Mouse (Mus musculus) hindbrain, embryonic 16.5 days (tissue): ENCODE measurements around the gene Sugct. TPM values are rescaled to one million over a fixed set of nuclear protein-coding genes. Genes with fewer than 3 reads are reported as not detected.

Source experiments
- ATAC-seq: fragments of 200-750 bp; cut with Nextera tagmentation; 2 replicates; pipeline ENCODE4 v1.8.0; 2017; ENCODE audit warnings: moderate TSS enrichment, moderate library complexity
- H3K27ac ChIP-seq: fragments of 300-500 bp; sonication (generic); 2 replicates; pipeline ENCODE4 v1.5.1; 2014; ENCODE audit warnings: low read depth, mild to moderate bottlenecking, control low read depth, low read length, moderate library complexity
- H3K27me3 ChIP-seq: fragments of 300-500 bp; sonication (generic); replicated peaks from 2 replicates; pipeline ENCODE4 v1.6.1; 2014; ENCODE audit warnings: low read length; ENCODE audit not compliant: control insufficient read depth, insufficient read depth
- H3K36me3 ChIP-seq: fragments of 300-500 bp; sonication (generic); 2 replicates; pipeline ENCODE4 v1.6.1; 2014; ENCODE audit warnings: mild to moderate bottlenecking, low read length, moderate library complexity, mixed read lengths; ENCODE audit not compliant: control insufficient read depth, insufficient read depth
- H3K4me1 ChIP-seq: fragments of 300-500 bp; sonication (generic); 2 replicates; pipeline ENCODE4 v1.6.1; 2014; ENCODE audit warnings: low read depth, low read length; ENCODE audit not compliant: control insufficient read depth, insufficient read depth
- H3K4me2 ChIP-seq: fragments of 300-500 bp; sonication (generic); 2 replicates; pipeline ENCODE4 v1.6.1; 2014; ENCODE audit warnings: mild to moderate bottlenecking, low read length, control low read depth, moderate library complexity
- H3K4me3 ChIP-seq: fragments of 300-500 bp; sonication (generic); 2 replicates; pipeline ENCODE4 v1.5.1; 2014; ENCODE audit warnings: mild to moderate bottlenecking, low read length, control low read depth, moderate library complexity
- H3K9ac ChIP-seq: fragments of 300-500 bp; sonication (generic); 2 replicates; pipeline ENCODE4 v1.6.1; 2014; ENCODE audit warnings: low read depth, mild to moderate bottlenecking, control low read depth, low read length, moderate library complexity
- H3K9me3 ChIP-seq: fragments of 300-500 bp; sonication (generic); 2 replicates; pipeline ENCODE4 v1.6.1; 2014; ENCODE audit warnings: mild to moderate bottlenecking, low read length, moderate library complexity; ENCODE audit not compliant: control insufficient read depth
- WGBS: fragments of 180-500 bp; shearing (Covaris S2); extraction: QIAGEN DNeasy Blood & Tissue Kit; methylation state at CpG from one replicate; pipeline ENCODE4 v1.1.7; 2014; 5-methylcytosine and 5-hydroxymethylcytosine counted together
- polyA plus RNA-seq: library from polyadenylated mRNA; unstranded; fragments of >200 nt; fragmentation: Nextera tagmentation; extraction: Ambion mirVana; gene quantifications from 2 replicates; pipeline ENCODE4 v1.2.1, GENCODE M21; 2015

The Sugct gene
- polyA plus RNA-seq, 1 experiment from 2014 or later = 3.6 TPM

DNA sequence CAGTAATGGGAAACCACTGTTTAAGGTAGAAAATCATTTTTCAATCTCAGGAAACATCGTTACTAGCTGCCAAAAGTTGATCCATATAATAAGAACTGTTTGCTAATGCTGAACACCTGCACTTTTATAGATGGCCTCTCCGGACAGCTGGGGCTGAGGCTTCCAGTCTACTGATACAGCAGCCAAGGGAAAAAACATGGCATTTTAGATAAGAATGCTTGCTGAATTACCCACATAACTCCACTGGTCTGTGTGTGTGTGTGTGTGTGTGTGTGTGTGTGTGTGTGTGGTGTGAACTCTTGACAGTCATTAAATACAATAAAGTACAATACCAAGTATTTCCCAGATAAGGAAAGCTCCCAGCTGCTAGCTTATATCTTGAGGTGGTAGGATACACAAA is 608.8 kb downstream of the Sugct start:
- 79% methylated on average over 2 of the region's 2 CpGs for WGBS
- Histone ChIP-seq H3K4me1 (no peaks in the 10 kb centered on the region), H3K36me3 (no peaks in the 10 kb centered on the region), H3K27me3 (no peaks in the 10 kb centered on the region), H3K27ac (no peak overlapping the region), H3K9ac (no peak overlapping the region), H3K4me2 (no peak overlapping the region), H3K4me3 (no peak overlapping the region), H3K9me3 (no peaks in the 10 kb centered on the region)
- no peak for ATAC-seq

DNA sequence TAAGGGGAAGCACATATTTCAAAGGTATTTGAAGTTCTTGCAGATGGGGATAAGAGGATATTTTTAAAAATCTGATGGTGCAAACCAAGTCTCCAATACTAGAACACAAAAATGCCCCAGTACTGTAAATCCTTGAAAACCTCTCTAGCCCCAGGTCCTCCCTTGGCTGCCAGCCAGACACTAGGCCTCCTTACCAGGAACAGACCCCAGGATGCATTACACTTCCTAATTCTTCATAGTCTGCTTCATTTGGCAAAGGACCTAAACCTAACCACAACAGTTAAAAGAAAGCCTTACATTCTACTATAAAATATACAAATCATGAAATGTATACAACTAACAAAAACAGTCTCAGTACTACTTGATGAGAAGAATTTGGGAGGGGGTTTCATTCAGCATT is 609.2 kb downstream of the Sugct start:
- ATAC-seq = no peak
- H3K9me3 ChIP-seq = no peaks in the 10 kb centered on the region
- H3K36me3 ChIP-seq = no peaks in the 10 kb centered on the region
- no peak overlapping the region for H3K27ac ChIP-seq
- H3K4me2 ChIP-seq = no peak overlapping the region
- no peaks in the 10 kb centered on the region for H3K4me1 ChIP-seq
- H3K9ac ChIP-seq = no peak overlapping the region
- H3K27me3 ChIP-seq = no peaks in the 10 kb centered on the region
- H3K4me3 ChIP-seq = no peak overlapping the region

DNA sequence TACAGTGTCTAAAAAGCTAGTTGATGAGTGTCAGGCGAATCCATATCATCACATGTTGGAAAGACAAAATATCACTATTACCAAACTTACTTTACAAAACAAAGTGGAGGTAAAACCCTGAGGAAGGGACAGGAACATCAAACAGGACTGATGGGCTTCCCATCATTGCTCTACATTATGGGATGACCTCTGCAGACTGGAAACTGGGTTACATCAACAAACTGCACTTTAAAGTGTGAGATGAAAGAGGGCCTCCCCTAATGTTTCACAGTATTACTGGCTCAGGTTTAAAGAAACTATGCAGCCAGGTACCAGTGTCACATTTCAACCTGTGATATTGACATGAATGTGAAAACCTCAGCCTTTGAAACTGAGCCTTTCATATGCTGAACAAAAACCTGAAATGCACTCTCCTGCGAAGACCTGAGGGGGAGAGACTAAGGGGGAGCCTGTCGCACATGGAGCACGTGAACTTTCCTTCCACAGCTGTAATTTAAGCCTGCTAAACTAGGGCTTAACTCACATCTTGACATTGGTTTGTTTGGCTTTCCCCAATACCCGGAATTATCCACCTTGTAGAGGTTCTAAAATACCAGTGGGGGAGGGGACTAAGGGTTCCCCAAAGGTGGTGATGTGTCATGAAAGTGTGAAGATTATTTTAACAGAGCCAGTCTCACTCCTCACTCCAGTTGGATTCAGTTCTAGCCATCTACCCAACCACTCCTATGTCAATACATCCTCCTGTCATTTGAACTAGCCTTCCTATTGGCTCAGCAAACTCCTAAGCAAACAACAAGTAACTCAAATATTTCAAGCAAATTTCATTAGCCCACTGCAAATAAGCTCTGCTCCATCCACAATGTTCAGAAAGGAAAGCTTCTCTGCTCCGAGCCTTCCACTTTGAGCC is 610.2 kb downstream of the Sugct start:
- WGBS = 69% methylated on average over 6 of the region's 6 CpGs
- H3K4me1 ChIP-seq = no peaks in the 10 kb centered on the region
- no peaks in the 10 kb centered on the region for H3K36me3 ChIP-seq
- H3K4me3 ChIP-seq = no peak overlapping the region
- no peak for ATAC-seq
- H3K4me2 ChIP-seq = no peak overlapping the region
- no peak overlapping the region for H3K27ac ChIP-seq
- H3K27me3 ChIP-seq = no peaks in the 10 kb centered on the region
- H3K9ac ChIP-seq = no peak overlapping the region
- no peaks in the 10 kb centered on the region for H3K9me3 ChIP-seq

DNA sequence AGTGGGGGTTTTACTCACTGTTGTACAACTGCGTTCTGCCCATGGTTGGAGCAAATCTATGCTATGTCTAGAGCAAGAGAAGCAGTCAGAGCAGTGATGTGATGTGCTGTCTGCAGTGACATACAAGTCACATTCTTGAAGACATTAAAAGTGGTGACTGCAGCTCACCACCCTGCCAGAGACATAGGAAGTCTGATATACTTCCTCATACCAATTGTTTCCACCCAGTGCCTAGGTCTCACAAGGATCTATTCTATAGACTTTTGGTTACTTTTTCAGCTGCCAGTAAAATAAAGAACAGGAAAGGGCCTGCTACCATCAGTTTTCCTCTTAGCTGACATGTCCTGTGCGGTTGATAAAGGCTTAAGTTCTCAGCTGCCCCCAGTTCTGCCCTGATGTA is 613.7 kb downstream of the Sugct start:
- no peaks in the 10 kb centered on the region for H3K27me3 ChIP-seq
- no peak overlapping the region for H3K27ac ChIP-seq
- no peak overlapping the region for H3K9ac ChIP-seq
- no peaks in the 10 kb centered on the region for H3K4me1 ChIP-seq
- H3K4me3 ChIP-seq = no peak overlapping the region
- H3K4me2 ChIP-seq = no peak overlapping the region
- ATAC-seq = no peak
- H3K36me3 ChIP-seq = no peaks in the 10 kb centered on the region
- H3K9me3 ChIP-seq = no peaks in the 10 kb centered on the region
- 85% methylated on average over 2 of the region's 2 CpGs for WGBS

DNA sequence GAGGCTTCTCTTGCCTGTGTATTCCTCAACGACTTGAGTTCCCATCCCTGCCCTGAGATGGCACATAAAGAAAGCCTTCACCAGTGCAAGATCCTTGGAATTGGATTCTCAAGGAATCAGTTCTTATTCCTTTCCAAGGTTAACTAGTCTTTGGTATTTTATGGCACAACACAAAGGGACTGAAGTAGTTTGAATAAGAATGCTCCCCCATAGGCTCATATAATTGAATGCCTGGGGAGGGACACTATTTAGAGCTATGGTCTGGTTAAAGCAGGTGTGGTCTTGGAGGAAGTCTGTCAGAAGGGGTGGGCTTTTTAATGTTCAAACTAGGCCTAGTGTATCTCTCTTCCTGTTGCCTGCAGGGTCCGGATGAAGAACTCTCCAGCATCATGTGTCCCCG is 629.8 kb downstream of the Sugct start:
- WGBS = 85% methylated on average over 3 of the region's 3 CpGs
- H3K27me3 ChIP-seq = no peaks in the 10 kb centered on the region
- no peaks in the 10 kb centered on the region for H3K36me3 ChIP-seq
- no peaks in the 10 kb centered on the region for H3K9me3 ChIP-seq
- H3K4me1 ChIP-seq = no peaks in the 10 kb centered on the region
- no peak overlapping the region for H3K4me3 ChIP-seq
- no peak overlapping the region for H3K27ac ChIP-seq
- no peak overlapping the region for H3K4me2 ChIP-seq
- no peak overlapping the region for H3K9ac ChIP-seq
- ATAC-seq = no peak

DNA sequence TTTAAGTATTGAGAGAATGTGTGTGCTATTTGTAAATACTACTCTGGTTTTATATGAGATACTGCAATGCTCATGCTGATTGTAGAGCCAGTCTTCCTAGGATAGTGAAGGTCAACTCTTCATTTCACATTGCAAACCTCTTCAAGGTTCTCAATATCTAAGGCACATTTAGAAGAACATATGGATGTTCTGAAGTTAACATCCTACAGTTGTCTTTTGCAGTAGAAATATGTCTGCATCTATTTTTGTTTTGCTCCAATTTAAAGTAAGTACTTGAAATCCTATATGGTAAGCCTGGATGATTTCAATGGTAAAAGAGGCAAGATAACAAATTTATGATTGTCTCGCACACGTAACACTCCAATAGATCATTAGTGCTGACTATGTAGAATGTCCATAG is 638.7 kb downstream of the Sugct start:
- Histone ChIP-seq H3K4me2 (no peak overlapping the region), H3K4me3 (no peak overlapping the region), H3K36me3 (no peaks in the 10 kb centered on the region), H3K27me3 (no peaks in the 10 kb centered on the region), H3K9ac (no peak overlapping the region), H3K27ac (no peak overlapping the region), H3K4me1 (no peaks in the 10 kb centered on the region), H3K9me3 (no peaks in the 10 kb centered on the region)
- WGBS = 93% methylated on average over 2 of the region's 2 CpGs
- ATAC-seq = no peak

DNA sequence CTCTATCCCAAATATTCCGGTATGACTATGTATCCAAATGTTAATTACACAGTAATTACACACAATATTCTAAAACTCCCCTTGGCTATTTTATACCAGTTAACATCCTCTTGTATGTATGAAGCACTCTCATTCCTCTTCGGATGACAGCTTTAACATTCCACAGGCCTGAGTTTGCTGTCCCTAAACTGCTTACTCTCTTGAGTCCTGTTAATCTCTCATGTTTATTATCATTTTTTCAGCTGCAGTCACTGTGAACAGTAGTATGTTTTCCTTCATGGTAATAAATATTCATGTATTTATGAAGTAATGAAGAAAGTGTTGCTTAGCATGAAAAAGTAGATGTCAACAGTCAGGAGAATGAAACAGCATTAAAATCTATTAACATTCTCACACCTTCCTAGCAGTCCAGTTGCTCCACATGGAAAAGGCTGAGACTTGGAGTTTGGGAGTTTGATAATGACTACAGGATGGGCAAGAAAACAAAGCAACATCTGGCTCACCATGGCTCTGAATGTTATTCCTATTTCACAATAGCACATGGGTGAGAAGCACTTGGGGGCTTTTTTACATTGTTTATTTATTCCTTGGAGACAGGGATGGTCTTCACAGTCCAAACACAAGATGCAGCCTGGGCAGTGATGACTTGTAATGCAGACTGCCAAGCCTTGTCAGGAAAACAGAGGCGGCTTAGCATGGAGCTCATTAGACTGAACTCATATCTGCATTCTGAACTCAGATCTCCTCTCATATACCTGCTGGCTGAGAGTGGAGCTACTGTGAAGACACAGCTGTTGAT is 651.7 kb downstream of the Sugct start:
- no peak overlapping the region for H3K9ac ChIP-seq
- H3K4me3 ChIP-seq = no peak overlapping the region
- H3K36me3 ChIP-seq = no peaks in the 10 kb centered on the region
- no peaks in the 10 kb centered on the region for H3K9me3 ChIP-seq
- no peak for ATAC-seq
- H3K27me3 ChIP-seq = no peaks in the 10 kb centered on the region
- WGBS = 88% methylated on average over 3 of the region's 3 CpGs
- no peaks in the 10 kb centered on the region for H3K4me1 ChIP-seq
- no peak overlapping the region for H3K4me2 ChIP-seq
- no peak overlapping the region for H3K27ac ChIP-seq

DNA sequence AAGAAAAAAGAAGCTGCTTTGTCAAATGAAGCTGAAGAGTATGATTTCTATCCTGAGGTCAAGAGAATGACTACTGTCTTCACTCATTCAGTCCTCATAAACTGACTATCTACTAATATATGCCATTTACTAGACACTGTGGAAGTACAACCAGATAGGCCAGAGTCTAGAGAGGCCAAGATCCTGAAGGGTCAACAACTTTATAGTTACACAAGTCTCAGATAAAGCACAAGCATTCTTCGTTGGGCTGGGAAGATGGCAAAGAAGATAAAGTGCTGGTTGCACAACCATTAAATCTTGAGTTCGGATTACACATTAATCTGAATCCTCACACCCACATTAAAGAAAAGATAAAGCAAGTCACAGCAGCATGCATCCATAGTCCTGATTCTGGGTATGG is 653.0 kb downstream of the Sugct start:
- H3K27ac ChIP-seq = no peak overlapping the region
- H3K4me3 ChIP-seq = no peak overlapping the region
- ATAC-seq = no peak
- no peaks in the 10 kb centered on the region for H3K9me3 ChIP-seq
- H3K36me3 ChIP-seq = no peaks in the 10 kb centered on the region
- 93% methylated on average over 2 of the region's 2 CpGs for WGBS
- no peaks in the 10 kb centered on the region for H3K27me3 ChIP-seq
- no peak overlapping the region for H3K4me2 ChIP-seq
- H3K4me1 ChIP-seq = no peaks in the 10 kb centered on the region
- no peak overlapping the region for H3K9ac ChIP-seq

DNA sequence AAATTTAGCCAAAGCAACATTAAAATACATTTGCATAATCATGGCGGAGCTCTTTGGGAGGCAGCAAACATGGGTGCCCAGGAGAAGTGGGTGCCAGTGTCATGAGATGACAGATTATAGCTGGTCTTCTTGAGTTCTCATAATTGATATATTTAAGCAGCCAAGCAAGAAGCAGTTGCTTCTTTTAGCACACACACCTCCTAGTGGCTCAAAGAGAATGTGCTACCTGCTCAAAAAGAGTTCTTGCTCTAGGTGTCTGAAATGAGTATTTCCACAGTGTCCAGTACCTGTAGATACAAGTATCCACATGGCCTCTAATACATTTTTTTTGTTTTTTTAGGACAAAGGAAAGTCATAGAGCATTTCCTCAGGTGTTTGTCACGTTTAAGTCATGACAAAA is 655.6 kb downstream of the Sugct start:
- WGBS = 72% methylated on average over 2 of the region's 2 CpGs
- Histone ChIP-seq H3K27ac (no peak overlapping the region), H3K27me3 (no peaks in the 10 kb centered on the region), H3K9ac (no peak overlapping the region), H3K9me3 (no peaks in the 10 kb centered on the region), H3K36me3 (no peaks in the 10 kb centered on the region), H3K4me1 (no peaks in the 10 kb centered on the region), H3K4me2 (no peak overlapping the region), H3K4me3 (no peak overlapping the region)
- ATAC-seq = no peak
